Mouse (Mus musculus) midbrain, embryonic 12.5 days (tissue): ENCODE data around the gene 6030468B19Rik. TPM values are rescaled to one million over a fixed set of nuclear protein-coding genes. Genes with fewer than 3 reads are reported as not detected.
A peak's percentile ranks its signal among the peaks of the same experiment; 100 is the strongest.
"Not testable (repeated sequence)": the region's sequence is repeated elsewhere in the genome, so short reads cannot be mapped to it uniquely, and the experiment has no call there.

Experiments
- ATAC-seq: fragments of 200-750 bp; cut with Nextera tagmentation; 2 replicates; pipeline ENCODE4 v1.8.0; 2017; ENCODE audit warnings: low read depth, moderate TSS enrichment, moderate library complexity; ENCODE audit not compliant: low FRiP score
- H3K27ac ChIP-seq: fragments of 300-500 bp; sonication (generic); replicated peaks from 2 replicates; pipeline ENCODE4 v1.5.1; 2016; ENCODE audit warnings: mild to moderate bottlenecking
- H3K27me3 ChIP-seq: fragments of 300-500 bp; sonication (generic); 2 replicates; pipeline ENCODE4 v1.6.1; 2016; ENCODE audit warnings: mild to moderate bottlenecking
- H3K36me3 ChIP-seq: fragments of 300-500 bp; sonication (generic); 2 replicates; pipeline ENCODE4 v1.6.1; 2016
- H3K4me1 ChIP-seq: fragments of 300-500 bp; sonication (generic); 2 replicates; pipeline ENCODE4 v1.6.1; 2016
- H3K4me2 ChIP-seq: fragments of 300-500 bp; sonication (generic); replicated peaks from 2 replicates; pipeline ENCODE4 v1.6.1; 2016; ENCODE audit warnings: mild to moderate bottlenecking, moderate library complexity
- H3K4me3 ChIP-seq: fragments of 300-500 bp; sonication (generic); 2 replicates; pipeline ENCODE4 v1.5.1; 2016; ENCODE audit warnings: mild to moderate bottlenecking
- H3K9ac ChIP-seq: fragments of 300-500 bp; sonication (generic); replicated peaks from 2 replicates; pipeline ENCODE4 v1.6.1; 2016; ENCODE audit warnings: mild to moderate bottlenecking, moderate library complexity
- H3K9me3 ChIP-seq: fragments of 300-500 bp; sonication (generic); 2 replicates; pipeline ENCODE4 v1.6.1; 2016; ENCODE audit warnings: mild to moderate bottlenecking
- WGBS: fragments of 180-500 bp; shearing (Covaris S2); methylation state at CpG from one replicate; pipeline ENCODE4 v1.1.7; 2016; 5-methylcytosine and 5-hydroxymethylcytosine counted together
- polyA plus RNA-seq: library from polyadenylated mRNA; unstranded; fragments of >200 nt; fragmentation: Nextera tagmentation; extraction: Ambion mirVana; gene quantifications from 2 replicates; pipeline ENCODE4 v1.2.1, GENCODE M21; 2016

The 6030468B19Rik gene
- polyA plus RNA-seq, 1 experiment from 2014 or later, result 0.28 TPM

GRCm38 (mm10) chr11:117780199-117780515 is 17.3 kb upstream of the 6030468B19Rik start:
- 0 out of 2 replicates have a peak, but pooled peaks have one; percentile 24 for ATAC-seq
- Histone ChIP-seq H3K4me2 (peak overlapping the region; percentile 51), H3K27me3 (peaks cover 66% of the 10 kb centered on the region), H3K36me3 (no peaks in the 10 kb centered on the region), H3K4me3 (peak overlapping the region; percentile 33), H3K9ac (peak overlapping the region; percentile 43), H3K9me3 (no peaks in the 10 kb centered on the region), H3K4me1 (peaks cover 37% of the 10 kb centered on the region), H3K27ac (peak overlapping the region; percentile 50)
- 2% methylated on average over 17 of the region's 17 CpGs for WGBS

- peak overlapping the region; percentile 51 for H3K4me2 ChIP-seq
- 2% methylated on average over 19 of the region's 19 CpGs for WGBS
- H3K36me3 ChIP-seq, result no peaks in the 10 kb centered on the region
- H3K4me1 ChIP-seq, result peaks cover 37% of the 10 kb centered on the region
- peaks cover 66% of the 10 kb centered on the region for H3K27me3 ChIP-seq
- 0 out of 2 replicates have a peak overlapping the region, but pooled peaks have one; percentile 26 for H3K27ac ChIP-seq
- H3K4me3 ChIP-seq, result peak overlapping the region; percentile 33
- no peak overlapping the region; the same call in 1 of the 2 replicates for H3K9ac ChIP-seq
- ATAC-seq, result no peak
- no peaks in the 10 kb centered on the region for H3K9me3 ChIP-seq
Measured at GRCm38 (mm10) chr11:117780582-117781111, 16.8 kb upstream of the 6030468B19Rik start.

GRCm38 (mm10) chr11:117781199-117781821 is 16.1 kb upstream of the 6030468B19Rik start:
- Histone ChIP-seq H3K9me3 (no peaks in the 10 kb centered on the region), H3K36me3 (no peaks in the 10 kb centered on the region), H3K4me1 (peaks cover 37% of the 10 kb centered on the region), H3K27ac (peak overlapping the region; percentile 26; the same call in 1 of the 2 replicates), H3K9ac (no peak overlapping the region), H3K4me2 (peak overlapping the region; percentile 51; the same call in 1 of the 2 replicates), H3K4me3 (peak overlapping the region; percentile 33; the same call in 1 of the 2 replicates), H3K27me3 (peaks cover 66% of the 10 kb centered on the region)
- WGBS, result 29% methylated on average over 18 of the region's 18 CpGs
- ATAC-seq, result no peak

GRCm38 (mm10) chr11:117781993-117782704 is 15.3 kb upstream of the 6030468B19Rik start, which contains the start of the genes Tmc8 and Tmc6:
Tmc8 (plus strand) TSS chr11:117782076.
Tmc6 (minus strand) TSS chr11:117782198.
- Histone ChIP-seq H3K9me3 (no peaks in the 10 kb centered on the region), H3K4me1 (peaks cover 37% of the 10 kb centered on the region), H3K27ac (peak within 1 kb of the TSS; percentile 26; the same call in 1 of the 2 replicates)

GRCm38 (mm10) chr11:117782705-117783034 is 14.8 kb upstream of the 6030468B19Rik start:
- no peak overlapping the region for H3K27ac ChIP-seq
- no peaks in the 10 kb centered on the region for H3K9me3 ChIP-seq
- H3K4me2 ChIP-seq, result peak overlapping the region; percentile 55
- no peaks in the 10 kb centered on the region for H3K36me3 ChIP-seq
- peak overlapping the region; percentile 31 for H3K4me3 ChIP-seq
- no peak for ATAC-seq
- 41% methylated on average over 9 of the region's 9 CpGs for WGBS
- H3K4me1 ChIP-seq, result peaks cover 37% of the 10 kb centered on the region
- peak overlapping the region; percentile 39; the same call in 1 of the 2 replicates for H3K9ac ChIP-seq
- peaks cover 66% of the 10 kb centered on the region for H3K27me3 ChIP-seq

More at GRCm38 (mm10) chr11:117781993-117782704, 15.3 kb upstream of the 6030468B19Rik start, which contains the start of the genes Tmc8 and Tmc6:
- 39% methylated on average over 24 of the region's 24 CpGs for WGBS
- Histone ChIP-seq H3K4me3 (peak within 1 kb of the TSS; percentile 33), H3K4me2 (peak within 1 kb of the TSS; percentile 55), H3K36me3 (no peaks in the 10 kb centered on the region), H3K27me3 (peaks cover 66% of the 10 kb centered on the region), H3K9ac (peak within 1 kb of the TSS; percentile 39)
- ATAC-seq, result no peak

GRCm38 (mm10) chr11:117783089-117783488 is 14.4 kb upstream of the 6030468B19Rik start:
- Histone ChIP-seq H3K9ac (peak overlapping the region; percentile 39), H3K9me3 (no peaks in the 10 kb centered on the region), H3K4me3 (peak overlapping the region; percentile 31), H3K36me3 (no peaks in the 10 kb centered on the region), H3K4me1 (peaks cover 37% of the 10 kb centered on the region), H3K27me3 (peaks cover 62% of the 10 kb centered on the region), H3K4me2 (peak overlapping the region; percentile 55), H3K27ac (no peak overlapping the region)
- ATAC-seq, result no peak
- 3% methylated on average over 31 of the region's 31 CpGs for WGBS

GRCm38 (mm10) chr11:117783683-117784309 is 13.7 kb upstream of the 6030468B19Rik start:
- H3K4me1 ChIP-seq, result peaks cover 37% of the 10 kb centered on the region

GRCm38 (mm10) chr11:117786294-117786693 is 11.2 kb upstream of the 6030468B19Rik start:
- WGBS, result 8% methylated on average over 10 of the region's 10 CpGs
- H3K27me3 ChIP-seq, result peaks cover 51% of the 10 kb centered on the region
- H3K4me3 ChIP-seq, result no peak overlapping the region
- H3K27ac ChIP-seq, result no peak overlapping the region
- peaks cover 20% of the 10 kb centered on the region for H3K4me1 ChIP-seq
- H3K9ac ChIP-seq, result no peak overlapping the region
- no peak for ATAC-seq
- H3K4me2 ChIP-seq, result no peak overlapping the region
- H3K36me3 ChIP-seq, result no peaks in the 10 kb centered on the region
- H3K9me3 ChIP-seq, result no peaks in the 10 kb centered on the region

More at GRCm38 (mm10) chr11:117783683-117784309, 13.7 kb upstream of the 6030468B19Rik start:
- peak overlapping the region; percentile 39 for H3K9ac ChIP-seq
- WGBS, result 28% methylated on average over 10 of the region's 10 CpGs
- peak overlapping the region; percentile 55 for H3K4me2 ChIP-seq
- no peak overlapping the region for H3K4me3 ChIP-seq
- no peaks in the 10 kb centered on the region for H3K36me3 ChIP-seq
- H3K27ac ChIP-seq, result no peak overlapping the region
- ATAC-seq, result no peak
- peaks cover 56% of the 10 kb centered on the region for H3K27me3 ChIP-seq
- H3K9me3 ChIP-seq, result no peaks in the 10 kb centered on the region

GRCm38 (mm10) chr11:117788481-117788880 is 9.0 kb upstream of the 6030468B19Rik start:
- not testable (repeated sequence) for H3K9me3 ChIP-seq, H3K4me2 ChIP-seq, H3K4me3 ChIP-seq, H3K36me3 ChIP-seq, ATAC-seq, H3K27ac ChIP-seq, H3K9ac ChIP-seq
- Histone ChIP-seq H3K4me1 (peaks cover 16% of the 10 kb centered on the region), H3K27me3 (peaks cover 49% of the 10 kb centered on the region)
- 79% methylated on average over 7 of the region's 7 CpGs for WGBS

GRCm38 (mm10) chr11:117790286-117790685 is 7.2 kb upstream of the 6030468B19Rik start:
- Histone ChIP-seq H3K27ac (no peak overlapping the region), H3K36me3 (no peaks in the 10 kb centered on the region), H3K4me1 (peaks cover 12% of the 10 kb centered on the region), H3K9ac (no peak overlapping the region), H3K4me3 (no peak overlapping the region), H3K4me2 (peak overlapping the region; percentile 28), H3K9me3 (no peaks in the 10 kb centered on the region), H3K27me3 (peaks cover 37% of the 10 kb centered on the region)
- ATAC-seq, result no peak
- 6% methylated on average over 14 of the region's 14 CpGs for WGBS

GRCm38 (mm10) chr11:117790703-117791440 is 6.6 kb upstream of the 6030468B19Rik start:
- Histone ChIP-seq H3K9me3 (no peaks in the 10 kb centered on the region), H3K4me3 (no peak overlapping the region), H3K4me2 (peak overlapping the region; percentile 28), H3K27ac (no peak overlapping the region), H3K9ac (no peak overlapping the region), H3K36me3 (no peaks in the 10 kb centered on the region), H3K27me3 (peaks cover 37% of the 10 kb centered on the region), H3K4me1 (peaks cover 12% of the 10 kb centered on the region)
- no peak for ATAC-seq
- 35% methylated on average over 23 of the region's 23 CpGs for WGBS
